Comparison of ENCODE assay signal across 24 mouse cellular contexts in the genomic region with DNA sequence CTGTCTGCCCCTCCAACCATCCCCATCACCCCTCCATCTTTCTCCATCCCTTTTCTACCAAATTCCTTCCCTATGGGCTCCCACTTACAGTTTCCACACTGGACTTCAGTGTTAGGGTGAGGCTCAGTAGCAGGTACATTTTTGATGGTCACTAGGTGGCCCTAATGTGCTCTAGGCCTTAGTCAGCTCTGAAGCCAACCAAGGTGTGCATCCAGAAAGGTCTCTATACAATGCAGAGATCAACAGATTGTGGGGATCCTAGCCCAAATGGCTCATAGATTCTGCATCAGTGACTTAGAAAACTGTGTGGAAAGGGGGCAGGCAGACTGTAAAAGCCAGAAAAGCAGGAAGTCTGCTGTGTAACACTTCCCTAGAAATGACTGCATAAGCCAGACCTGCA.
DNase-seq lines count a peak whose midpoint lies in the region; ATAC-seq and TF ChIP-seq lines count a peak whose summit lies in the region.
"Had no signal": no experiment of that assay in that cellular context is flagged by ENCODE, and none has a peak within 500 bp of the region (broad histone marks: within the 10 kb centered on the region; RNA-seq: fewer than 3 reads in every experiment).

No protein-coding gene starts in this region.

- TF ChIP-seq CTCF in hindbrain, postnatal 0 days (IDR thresholded peaks at IDR 0.05; ENCODE audit: low read depth) = peak; percentile 11; the same call in 1 of the 2 replicates
- peak; percentile 19; the same call in 1 of the 2 replicates for TF ChIP-seq CTCF in stomach, postnatal 0 days (IDR thresholded peaks at IDR 0.05; ENCODE audit: low read depth)
- TF ChIP-seq CTCF in lung, adult 2 months (IDR thresholded peaks at IDR 0.05; ENCODE audit: insufficient read depth, low read length) = no peak

- peaks cover 12% of the 10 kb centered on the region; the same call in 1 of the 2 replicates for H3K4me1 ChIP-seq in hindbrain, postnatal 0 days (ENCODE audit: insufficient read depth, low read length)
- H3K4me1 ChIP-seq in hindbrain, embryonic 10.5 days (replicated peaks) = 0 out of 2 replicates have a peak, but pooled peaks cover 4% of the 10 kb centered on the region
- peaks cover 48% of the 10 kb centered on the region for H3K4me1 ChIP-seq in midbrain, embryonic 15.5 days
- peaks cover 39% of the 10 kb centered on the region for H3K4me1 ChIP-seq in midbrain, embryonic 16.5 days (ENCODE audit: control insufficient read depth, insufficient read depth, low read length)
- H3K4me1 ChIP-seq in stomach, postnatal 0 days (replicated peaks; ENCODE audit: control insufficient read depth, insufficient read depth) = no peaks in the 10 kb centered on the region
- no peaks in the 10 kb centered on the region for H3K4me1 ChIP-seq in lung, adult 2 months (ENCODE audit: control insufficient read depth, insufficient read depth, low read length)
- H3K4me1 ChIP-seq: heart, embryonic 10.5 days; intestine, embryonic 15.5 days had no signal

- H3K9ac ChIP-seq in hindbrain, postnatal 0 days (replicated peaks; ENCODE audit: low read length) = no peak overlapping the region
- no peak overlapping the region for H3K9ac ChIP-seq in midbrain, embryonic 15.5 days
- no peak overlapping the region for H3K9ac ChIP-seq in midbrain, embryonic 16.5 days (ENCODE audit: low read depth, low read length)
- H3K9ac ChIP-seq in stomach, postnatal 0 days (ENCODE audit: low read length) = no peak overlapping the region
- H3K9ac ChIP-seq: forebrain, embryonic 13.5 days; heart, embryonic 13.5 days; hindbrain, embryonic 12.5 days; hindbrain, embryonic 15.5 days; intestine, embryonic 15.5 days had no signal

- no peaks in the 10 kb centered on the region for H3K36me3 ChIP-seq in hindbrain, postnatal 0 days (ENCODE audit: insufficient read depth, low read length)
- H3K36me3 ChIP-seq in hindbrain, embryonic 10.5 days = no peaks in the 10 kb centered on the region
- H3K36me3 ChIP-seq in midbrain, embryonic 15.5 days (replicated peaks) = no peaks in the 10 kb centered on the region
- peaks cover 4% of the 10 kb centered on the region; the same call in 1 of the 2 replicates for H3K36me3 ChIP-seq in midbrain, embryonic 16.5 days (ENCODE audit: control insufficient read depth, insufficient read depth, low read length)
- no peaks in the 10 kb centered on the region for H3K36me3 ChIP-seq in stomach, postnatal 0 days (ENCODE audit: control insufficient read depth, insufficient read depth, low read length)
- H3K36me3 ChIP-seq: forebrain, embryonic 10.5 days; G1E; heart, embryonic 10.5 days; heart, embryonic 13.5 days; hindbrain, embryonic 12.5 days; hindbrain, embryonic 15.5 days; intestine, embryonic 15.5 days had no signal

- TF ChIP-seq POLR2A in lung, adult 2 months (IDR thresholded peaks at IDR 0.05; ENCODE audit: borderline replicate concordance, extremely low read depth, low read depth, low read length) = no peak

- no peak for TF ChIP-seq EP300 in stomach, postnatal 0 days (optimal IDR thresholded peaks at IDR 0.05)

- no peak for DNase-seq in cerebellum, postnatal 14 days
- no peak for DNase-seq in hindbrain, postnatal 0 days (ENCODE audit: low spot score)
- DNase-seq in hindbrain, embryonic 10.5 days (ENCODE audit: low spot score) = no peak
- no peak for DNase-seq in stomach, postnatal 0 days (ENCODE audit: low spot score)
- DNase-seq in lung, adult 2 months = no peak
- DNase-seq: adrenal gland, adult 2 months; adrenal gland, postnatal 14 days; gastrocnemius, postnatal 10 days; gastrocnemius, postnatal 36 days; heart, adult 2 months; heart, postnatal 14 days; heart, postnatal 4 days had no signal

- no peak overlapping the region for H3K27ac ChIP-seq in hindbrain, postnatal 0 days
- H3K27ac ChIP-seq in hindbrain, embryonic 10.5 days = no peak overlapping the region
- H3K27ac ChIP-seq in midbrain, embryonic 15.5 days = 0 out of 2 replicates have a peak overlapping the region, but pooled peaks have one; percentile 11
- no peak overlapping the region for H3K27ac ChIP-seq in midbrain, embryonic 16.5 days (ENCODE audit: low read length)
- H3K27ac ChIP-seq in stomach, postnatal 0 days (replicated peaks) = no peak overlapping the region
- H3K27ac ChIP-seq: forebrain, embryonic 10.5 days; forebrain, embryonic 13.5 days; heart, adult 2 months; heart, embryonic 10.5 days; heart, embryonic 13.5 days; hindbrain, embryonic 12.5 days; hindbrain, embryonic 15.5 days; intestine, embryonic 15.5 days had no signal

- no peaks in the 10 kb centered on the region for H3K9me3 ChIP-seq in hindbrain, postnatal 0 days (ENCODE audit: low read length)
- H3K9me3 ChIP-seq in hindbrain, embryonic 10.5 days = no peaks in the 10 kb centered on the region
- H3K9me3 ChIP-seq in midbrain, embryonic 15.5 days = no peaks in the 10 kb centered on the region
- H3K9me3 ChIP-seq in midbrain, embryonic 16.5 days (replicated peaks; ENCODE audit: control insufficient read depth, low read length, poor library complexity, severe bottlenecking) = no peaks in the 10 kb centered on the region
- H3K9me3 ChIP-seq in stomach, postnatal 0 days (ENCODE audit: control insufficient read depth, low read length) = no peaks in the 10 kb centered on the region
- H3K9me3 ChIP-seq: forebrain, embryonic 10.5 days; forebrain, embryonic 13.5 days; heart, embryonic 10.5 days; heart, embryonic 13.5 days; hindbrain, embryonic 12.5 days; hindbrain, embryonic 15.5 days; intestine, embryonic 15.5 days had no signal

- ATAC-seq in cerebellum, adult (ENCODE audit: insufficient number of reproducible peaks, low FRiP score, low TSS enrichment) = peak; percentile 64; the same call in 1 of the 2 replicates
- ATAC-seq in hindbrain, postnatal 0 days = no peak
- ATAC-seq in midbrain, embryonic 15.5 days (replicated peaks) = no peak
- no peak for ATAC-seq in midbrain, embryonic 16.5 days
- ATAC-seq in stomach, postnatal 0 days (ENCODE audit: low FRiP score, low TSS enrichment) = no peak
- ATAC-seq: forebrain, embryonic 13.5 days; forebrain, embryonic 16.5 days; intestine, embryonic 15.5 days had no signal

- H3K4me2 ChIP-seq in hindbrain, postnatal 0 days (ENCODE audit: low read depth, low read length) = no peak overlapping the region
- no peak overlapping the region for H3K4me2 ChIP-seq in midbrain, embryonic 15.5 days
- H3K4me2 ChIP-seq in midbrain, embryonic 16.5 days (ENCODE audit: low read length) = no peak overlapping the region
- no peak overlapping the region for H3K4me2 ChIP-seq in stomach, postnatal 0 days (replicated peaks; ENCODE audit: low read depth)
- H3K4me2 ChIP-seq: forebrain, embryonic 13.5 days; heart, embryonic 13.5 days; hindbrain, embryonic 12.5 days; hindbrain, embryonic 15.5 days; intestine, embryonic 15.5 days had no signal

- H3K4me3 ChIP-seq in hindbrain, postnatal 0 days (ENCODE audit: low read length) = no peak overlapping the region
- H3K4me3 ChIP-seq in hindbrain, embryonic 10.5 days = no peak overlapping the region
- H3K4me3 ChIP-seq in midbrain, embryonic 15.5 days = no peak overlapping the region
- no peak overlapping the region for H3K4me3 ChIP-seq in midbrain, embryonic 16.5 days (ENCODE audit: low read depth, low read length)
- H3K4me3 ChIP-seq in stomach, postnatal 0 days (ENCODE audit: low read depth, low read length) = no peak overlapping the region
- H3K4me3 ChIP-seq in lung, adult 2 months (replicated peaks; ENCODE audit: extremely low read depth, low read depth, low read length) = no peak overlapping the region
- H3K4me3 ChIP-seq: forebrain, embryonic 10.5 days; forebrain, embryonic 13.5 days; heart, adult 2 months; heart, embryonic 10.5 days; heart, embryonic 13.5 days; hindbrain, embryonic 12.5 days; hindbrain, embryonic 15.5 days; intestine, embryonic 15.5 days had no signal

- H3K27me3 ChIP-seq in hindbrain, postnatal 0 days (ENCODE audit: insufficient read depth, low read length) = no peaks in the 10 kb centered on the region
- no peaks in the 10 kb centered on the region for H3K27me3 ChIP-seq in hindbrain, embryonic 10.5 days (ENCODE audit: insufficient read depth, poor library complexity, severe bottlenecking)
- no peaks in the 10 kb centered on the region for H3K27me3 ChIP-seq in midbrain, embryonic 15.5 days (replicated peaks)
- no peaks in the 10 kb centered on the region for H3K27me3 ChIP-seq in midbrain, embryonic 16.5 days (ENCODE audit: control insufficient read depth, insufficient read depth, low read depth, low read length)
- H3K27me3 ChIP-seq in stomach, postnatal 0 days (ENCODE audit: control insufficient read depth, insufficient read depth, low read length) = no peaks in the 10 kb centered on the region
- H3K27me3 ChIP-seq: forebrain, embryonic 13.5 days; heart, embryonic 13.5 days; hindbrain, embryonic 12.5 days; hindbrain, embryonic 15.5 days; intestine, embryonic 15.5 days had no signal
